Mouse (Mus musculus) kidney, postnatal 25 days (tissue): Measurements from ENCODE around the gene Ccdc124.

Experiments
- DNase-seq, 2 experiments: peaks; one replicate each; pipeline ENCODE4 v3.0.0; 2021; ENCODE audit warnings: mixed read lengths in 2 of 2

Ccdc124 gene

DNA sequence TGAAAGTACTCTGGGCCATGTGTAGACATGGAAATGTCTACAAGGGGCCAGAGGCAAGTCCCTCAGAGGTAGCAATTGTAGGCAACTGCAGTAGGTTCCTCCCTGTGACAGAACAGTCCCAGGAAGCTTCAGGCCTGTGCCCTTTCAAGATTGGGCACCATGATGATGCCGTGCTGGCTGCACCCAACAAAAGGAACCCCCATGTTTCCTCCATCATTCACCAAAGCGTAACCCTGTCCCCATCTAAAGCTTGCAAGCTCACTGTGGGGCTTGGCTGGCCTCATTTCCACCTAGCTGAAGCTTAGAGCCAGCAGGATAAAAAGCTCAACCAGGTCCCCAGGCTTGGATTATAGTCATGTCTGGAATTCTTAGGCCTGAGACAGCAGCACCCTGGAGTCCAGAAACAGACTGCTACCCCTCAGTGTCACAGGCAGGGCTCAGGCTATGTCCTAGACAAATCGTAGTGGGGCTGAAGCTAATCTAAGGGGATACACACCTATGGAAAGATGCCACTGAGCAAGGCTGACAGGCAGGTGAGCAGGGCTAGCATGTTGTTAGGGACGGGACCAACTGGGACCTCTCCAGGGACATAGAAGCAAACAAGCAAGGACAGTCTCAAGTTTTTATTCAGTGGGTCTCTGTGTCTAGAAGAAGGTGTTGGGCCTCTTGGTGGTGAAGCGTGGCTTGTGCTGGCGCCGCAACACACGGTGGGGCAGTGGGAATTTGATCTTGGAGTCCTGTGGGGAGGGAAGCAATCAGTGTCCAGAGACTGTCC, 21.2 kb upstream of the Ccdc124 start:
- no peak for DNase-seq

DNA sequence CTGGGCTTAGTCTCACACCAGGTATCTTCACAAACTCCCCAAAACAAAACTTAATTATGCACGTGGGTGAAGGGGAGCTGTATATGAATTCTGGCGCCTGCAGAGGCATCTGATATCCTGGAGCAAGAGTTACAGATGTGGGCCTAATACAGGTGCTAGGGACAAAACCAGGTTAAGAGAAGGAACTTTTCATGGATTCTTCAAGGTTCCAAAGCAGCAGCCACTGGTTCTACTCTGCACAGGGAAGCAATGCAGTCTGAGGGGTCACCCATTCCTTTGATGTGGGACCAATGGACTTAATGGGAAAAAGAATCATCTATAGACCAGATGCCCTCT, 20.6 kb upstream of the Ccdc124 start:
- DNase-seq: no peak

DNA sequence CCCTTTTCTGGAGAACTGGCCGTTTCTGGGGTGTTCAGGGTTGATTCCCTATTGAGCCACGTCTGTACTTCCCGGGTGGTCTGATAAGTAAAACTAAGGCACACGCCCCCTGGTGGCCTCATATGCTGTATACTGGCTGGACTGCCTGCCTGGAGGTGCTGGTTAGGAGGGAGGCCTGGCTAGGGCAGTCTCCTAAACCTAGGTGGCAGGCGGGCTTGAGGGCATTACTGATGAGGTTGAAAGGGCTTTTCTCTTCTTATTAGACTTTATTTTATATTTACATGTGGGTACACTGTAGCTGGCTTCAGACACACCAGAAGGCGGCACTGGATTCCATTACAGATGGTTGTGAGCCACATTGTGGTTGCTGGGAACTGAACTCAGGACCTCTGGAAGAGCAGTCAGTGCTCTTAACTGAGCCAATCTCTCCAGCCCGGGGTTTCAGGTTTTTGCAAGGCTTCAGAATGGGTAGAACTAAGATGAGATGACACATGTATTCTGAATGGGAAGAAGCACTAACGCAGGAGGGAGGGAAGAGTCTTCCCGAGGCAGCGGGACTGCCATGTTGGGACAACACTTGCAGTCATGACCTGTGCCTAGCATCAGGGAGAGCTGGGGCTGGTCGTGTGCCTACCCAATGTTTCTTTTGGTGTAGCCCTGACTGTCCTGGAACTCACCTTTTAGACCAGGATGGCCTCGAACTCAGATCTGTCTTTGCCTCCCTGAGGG, 20.1 kb upstream of the Ccdc124 start:
- DNase-seq: peak; percentile 86 to 90

DNA sequence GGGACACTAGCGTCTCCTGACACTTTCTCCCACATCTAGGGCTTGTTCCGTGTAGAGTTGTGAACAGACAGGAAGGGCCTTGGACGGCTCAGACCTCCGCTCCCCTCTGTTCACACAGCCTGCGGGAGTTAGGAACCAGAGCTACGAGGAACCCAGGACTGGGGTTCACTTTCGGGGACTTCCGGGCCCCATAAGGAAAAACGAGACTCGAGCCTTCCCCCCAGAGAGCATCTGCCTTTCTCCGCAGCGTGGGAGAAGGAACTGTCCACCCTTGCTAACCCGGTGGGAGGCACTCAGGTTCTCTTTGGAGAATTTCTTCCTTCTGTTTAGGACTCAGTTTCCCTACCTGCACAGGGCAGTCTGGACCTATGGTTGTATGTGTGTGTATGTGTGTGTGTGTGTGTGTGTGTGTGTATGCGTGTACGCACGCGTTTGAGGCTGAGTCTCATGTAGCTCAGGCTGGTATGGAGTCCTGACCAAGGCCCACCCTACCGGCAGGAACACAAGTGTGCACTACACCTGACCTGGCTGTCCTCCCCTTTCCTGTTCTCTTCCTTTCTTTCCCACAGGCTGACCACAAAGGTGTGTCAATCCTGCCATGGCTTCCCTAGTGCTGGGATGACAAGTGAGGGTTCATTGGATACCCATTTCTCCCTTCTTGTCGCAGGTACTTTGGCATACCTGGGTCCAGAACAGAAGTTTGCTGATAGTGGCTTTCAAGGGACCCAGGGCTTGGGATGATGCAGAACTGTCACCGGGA, 19.3 kb upstream of the Ccdc124 start:
- DNase-seq: no peak

DNA sequence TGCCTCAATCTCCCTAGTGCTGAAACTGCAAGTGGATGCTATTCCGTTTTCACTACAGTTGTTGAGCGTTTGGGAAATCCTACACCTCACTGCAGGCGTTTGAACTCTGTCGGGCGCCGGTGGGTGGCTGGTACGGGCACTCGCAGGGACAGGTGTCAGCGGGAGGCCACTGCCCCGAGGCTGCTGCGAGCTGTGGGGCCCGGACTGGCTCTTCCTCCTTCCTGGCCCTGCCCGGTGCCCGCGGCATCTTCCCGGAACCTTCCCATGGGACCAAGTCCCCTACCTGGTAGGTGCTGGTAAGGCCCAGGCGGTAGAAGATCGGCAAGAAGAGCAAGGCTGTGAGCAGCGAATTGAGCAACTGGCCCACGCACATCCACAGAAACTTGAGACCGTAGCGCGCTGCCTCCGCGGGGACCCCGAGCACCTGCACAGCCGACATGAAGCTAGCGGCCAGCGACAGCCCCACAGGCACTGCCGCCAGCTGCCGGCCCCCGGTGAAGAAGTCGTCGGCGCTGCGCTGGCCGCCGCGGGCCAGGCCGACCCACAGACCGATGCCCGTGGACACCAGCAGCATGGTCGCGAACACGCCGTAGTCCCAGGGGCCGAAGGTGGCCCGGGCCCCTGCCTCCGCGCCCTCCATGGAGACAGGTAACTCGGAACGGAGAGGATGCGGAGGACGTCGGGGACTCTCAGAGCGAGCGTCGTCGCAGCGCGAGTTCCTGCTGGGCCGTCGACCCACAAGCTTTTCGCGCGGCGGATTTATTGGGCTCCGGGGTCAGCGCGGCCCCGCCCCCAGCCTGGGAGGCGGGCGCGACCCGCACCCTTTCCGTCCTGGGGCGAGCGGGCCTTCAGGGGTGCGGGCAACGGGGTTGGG, 18.5 kb upstream of the Ccdc124 start, which contains the start of gene Slc5a5:
Slc5a5 (minus strand) TSS at position 736 of the 874 bp plus-strand sequence.
- no peak for DNase-seq

DNA sequence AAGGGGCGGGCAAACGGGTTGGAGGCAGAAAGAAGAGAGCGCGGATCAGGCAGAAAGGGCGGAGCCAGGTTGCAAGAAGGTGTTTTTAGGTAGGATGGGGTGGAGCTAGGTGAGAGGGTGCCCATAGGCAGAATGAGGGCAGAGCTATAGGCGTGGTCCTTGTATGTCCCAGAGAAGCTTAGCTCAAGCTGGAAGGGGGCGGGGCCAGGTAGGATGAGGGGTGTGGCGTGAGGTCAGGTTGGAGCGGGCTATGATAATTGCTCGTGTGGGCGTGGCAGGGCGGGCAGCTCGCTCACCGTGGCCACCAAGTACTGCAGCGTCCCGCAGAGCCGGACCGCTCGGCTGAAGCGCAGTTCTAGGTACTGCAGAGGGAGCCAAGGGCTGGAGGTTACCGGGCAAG, 17.6 kb upstream of the Ccdc124 start:
- DNase-seq: peak; percentile 72 to 84

DNA sequence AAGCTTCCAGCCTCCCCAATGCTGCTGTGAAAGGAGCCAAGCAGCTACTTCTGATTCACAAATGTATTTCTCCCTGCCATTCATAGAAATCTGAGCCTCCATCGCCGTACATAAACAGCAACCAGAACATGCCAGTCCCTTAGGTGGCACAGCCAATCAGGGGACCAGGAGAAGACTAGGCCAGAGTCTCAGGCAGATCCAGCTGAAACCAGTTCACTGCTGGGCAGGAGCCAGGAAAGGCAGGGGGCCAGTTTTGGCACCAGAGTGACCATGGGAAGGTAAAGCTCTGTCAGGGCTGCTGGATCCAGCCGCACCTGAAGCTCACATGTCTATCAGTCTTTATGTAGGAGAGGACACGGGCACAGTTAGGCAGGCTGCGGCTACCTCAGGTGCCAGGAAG, 16.9 kb upstream of the Ccdc124 start:
- peak in 1 of 2 experiments; percentile 30 for DNase-seq

DNA sequence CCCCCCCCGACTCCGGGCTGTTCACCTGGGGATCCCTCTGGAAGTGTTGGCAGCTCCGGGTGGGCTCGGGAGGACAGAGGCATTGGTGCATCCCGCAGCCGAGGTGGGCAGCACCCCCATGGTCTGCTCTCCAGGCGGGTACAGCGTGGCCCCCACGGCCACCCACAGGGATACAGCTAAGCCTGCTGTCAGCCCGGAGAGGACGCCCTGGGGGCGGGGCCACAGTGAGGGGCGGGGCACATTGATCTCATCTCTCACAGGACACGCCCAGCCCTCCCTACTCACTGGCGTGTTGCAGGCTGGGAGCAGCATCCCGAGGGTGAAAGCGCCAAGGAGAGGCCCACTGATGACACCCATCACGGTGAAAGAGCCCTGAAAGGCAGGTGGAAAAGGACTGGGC, 13.9 kb upstream of the Ccdc124 start:
- no peak for DNase-seq

DNA sequence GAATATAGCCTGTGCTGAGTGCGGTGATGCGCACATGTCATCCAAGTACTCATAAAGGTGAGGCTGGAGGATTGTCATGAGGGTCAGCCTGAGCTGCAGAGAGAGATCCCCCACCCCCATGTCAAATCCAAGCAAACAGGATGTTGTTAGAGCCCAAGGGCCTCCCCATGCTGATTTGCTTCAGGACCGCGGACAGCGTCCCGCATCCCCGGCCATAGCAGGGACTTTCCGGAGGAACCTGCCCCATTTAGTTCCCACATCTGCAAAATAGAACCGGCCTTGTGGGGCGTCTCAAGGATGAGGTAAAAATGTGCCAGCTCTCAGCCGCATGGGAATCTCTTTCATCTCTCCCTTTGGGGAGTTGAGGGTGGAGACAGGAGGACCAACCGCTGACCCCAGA, 11.9 kb upstream of the Ccdc124 start:
- DNase-seq: no peak

DNA sequence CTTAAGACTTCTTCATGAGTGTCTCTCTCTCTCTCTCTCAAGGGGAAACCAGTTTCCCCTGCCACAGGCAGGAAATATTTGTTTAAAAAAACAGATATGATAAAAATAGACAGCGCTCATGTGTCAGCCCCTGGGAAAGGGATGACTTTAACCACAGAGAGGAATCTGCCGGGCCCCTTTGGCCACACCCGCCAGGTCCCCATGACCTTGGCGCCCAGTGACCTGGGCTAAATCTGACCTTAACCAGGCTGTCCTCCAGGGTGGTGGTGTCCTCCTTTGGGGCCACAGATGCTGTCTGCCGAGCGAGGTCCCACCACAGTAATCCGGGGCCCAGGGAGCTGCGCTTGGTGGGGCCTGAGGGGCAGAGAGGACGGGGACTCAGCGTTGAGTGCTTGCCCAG, 10.9 kb upstream of the Ccdc124 start:
- DNase-seq: no peak

DNA sequence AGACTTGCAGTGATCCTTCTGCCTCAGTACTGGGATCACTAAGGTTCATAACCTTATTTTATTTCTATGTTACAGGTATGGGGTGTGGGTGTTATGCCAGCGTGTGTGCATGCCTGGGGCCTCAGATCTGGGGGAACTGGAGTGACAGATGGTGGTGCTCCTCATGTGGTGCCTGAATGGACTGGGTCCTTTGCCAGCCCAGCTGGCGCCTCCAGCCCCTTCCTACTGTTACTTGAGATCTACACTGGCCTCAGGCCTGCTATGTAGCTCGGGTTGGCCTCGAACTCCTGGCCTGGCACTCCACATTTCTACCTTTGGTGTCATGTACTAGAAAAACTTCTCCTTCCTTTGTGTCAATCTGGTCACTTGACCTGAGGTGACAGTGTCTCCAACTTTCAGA, 10.5 kb upstream of the Ccdc124 start:
- DNase-seq: no peak

DNA sequence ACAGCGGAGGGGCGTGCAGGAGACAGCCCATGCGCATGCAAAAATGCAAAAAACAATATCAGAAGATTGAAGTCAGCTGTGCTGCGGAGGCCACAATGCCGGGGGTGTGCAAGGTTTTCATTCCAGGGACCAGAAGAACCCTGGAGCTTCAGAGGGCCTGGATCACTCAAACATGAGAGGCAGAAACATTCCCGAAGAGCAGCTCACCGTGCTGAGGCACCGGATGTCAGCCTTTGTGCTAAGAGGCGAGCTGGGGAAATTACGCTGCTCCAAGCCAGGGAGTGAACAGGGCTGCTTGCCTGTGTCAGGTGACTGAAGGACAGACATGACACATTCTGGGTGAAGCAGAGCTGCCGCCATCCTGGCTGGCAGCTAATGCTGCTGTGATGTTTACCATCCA, 6.8 kb upstream of the Ccdc124 start:
- DNase-seq: peak in 1 of 2 experiments; percentile 35

DNA sequence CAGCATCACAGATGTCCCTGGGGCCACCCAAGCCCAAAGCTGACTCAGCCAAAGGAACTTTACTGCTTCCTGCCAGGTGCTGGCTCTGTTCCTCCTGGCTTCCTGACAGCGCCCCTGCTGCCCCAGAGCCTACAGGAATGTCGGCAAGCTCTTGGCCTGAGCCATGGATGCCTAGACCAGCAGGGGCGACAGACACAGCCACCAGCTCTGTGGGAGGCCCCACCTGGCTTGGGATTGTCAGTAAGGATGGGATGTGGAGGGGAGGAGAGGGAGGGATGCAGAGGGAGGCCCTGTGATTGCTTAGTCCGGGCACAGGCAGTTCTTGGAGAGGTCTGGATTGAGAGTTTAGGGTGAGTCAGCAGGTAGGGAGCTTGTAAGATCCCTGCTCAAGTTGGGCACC, 6.4 kb upstream of the Ccdc124 start:
- DNase-seq: peak; percentile 49 to 67

DNA sequence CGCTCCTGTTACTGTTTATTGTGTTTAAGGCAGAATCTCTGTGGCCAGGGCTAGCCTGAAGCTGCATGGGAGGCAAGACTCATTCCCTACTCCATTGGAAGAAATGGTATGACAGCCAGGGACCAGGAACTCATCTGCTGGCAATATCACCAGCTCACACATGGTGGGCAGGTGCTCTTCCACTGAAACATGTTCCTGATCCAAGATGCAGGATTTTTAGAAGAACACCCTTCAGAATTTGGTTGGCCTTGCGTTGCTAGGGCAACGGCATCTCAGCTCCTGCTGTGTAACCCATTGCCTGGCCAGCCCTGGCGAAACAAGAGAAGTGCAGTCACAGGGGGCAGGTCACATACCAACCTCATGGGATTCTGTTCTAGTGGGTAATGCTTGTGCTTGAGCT, 5.8 kb upstream of the Ccdc124 start:
- no peak for DNase-seq

DNA sequence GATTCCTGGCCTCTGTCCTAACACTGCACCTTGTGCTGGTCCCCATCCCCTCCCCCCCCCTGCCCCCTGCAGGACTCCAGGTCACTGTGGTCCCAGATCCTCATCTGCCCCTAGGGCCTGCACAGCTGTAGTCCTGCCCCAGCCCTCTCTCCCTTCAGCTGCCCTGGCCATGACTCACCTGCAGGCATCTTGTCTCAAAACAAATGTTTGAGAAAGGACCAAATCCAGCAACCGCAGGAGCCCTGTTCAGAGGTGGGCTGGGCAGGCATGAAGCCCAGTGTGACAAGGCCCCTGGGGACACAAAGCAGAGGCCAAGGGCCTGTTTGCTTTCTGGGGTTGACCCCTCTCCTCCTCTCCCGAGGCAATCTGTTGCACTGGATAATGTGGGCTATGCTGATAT, 4.4 kb upstream of the Ccdc124 start:
- DNase-seq: no peak

DNA sequence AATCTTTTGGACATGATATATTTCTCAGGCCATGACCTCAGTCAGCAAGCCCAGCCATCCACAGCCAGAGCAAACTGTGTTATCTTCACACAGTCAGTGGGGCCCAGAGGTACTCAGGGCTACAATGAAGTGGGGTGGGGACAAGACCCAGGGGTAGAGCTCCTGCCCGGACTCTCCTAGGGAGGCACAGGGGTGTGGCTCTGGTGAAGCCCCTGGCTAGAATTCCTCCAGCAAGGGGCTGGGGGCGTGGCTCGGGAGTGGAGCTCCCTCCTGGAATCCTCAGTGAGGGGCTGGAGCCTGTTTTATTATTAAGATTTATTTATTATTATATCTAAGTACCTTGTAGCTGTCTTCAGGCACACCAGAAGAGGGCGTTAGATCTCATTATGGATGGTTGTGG, 2.6 kb upstream of the Ccdc124 start:
- no peak for DNase-seq

DNA sequence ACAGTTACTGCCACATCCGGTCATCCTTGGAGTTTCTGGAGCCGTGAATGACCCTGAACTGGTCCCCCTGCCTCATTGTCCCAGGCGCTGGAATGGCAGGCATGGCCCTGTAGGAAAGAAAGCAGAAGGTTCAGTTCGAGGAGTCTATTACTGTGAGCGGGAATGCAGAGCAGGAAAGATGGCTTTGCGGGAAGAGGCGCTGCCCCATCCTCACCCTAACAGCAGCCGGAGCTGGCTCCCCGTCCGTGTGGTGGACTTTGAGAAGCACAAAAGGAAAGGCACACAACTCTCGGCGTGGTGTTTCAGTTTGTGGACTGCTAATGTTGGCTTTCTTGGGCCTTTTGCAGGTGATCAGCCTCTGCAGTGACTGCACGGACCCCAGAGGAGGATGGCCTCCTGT, 706 bp upstream of the Ccdc124 start:
- DNase-seq: no peak

DNA sequence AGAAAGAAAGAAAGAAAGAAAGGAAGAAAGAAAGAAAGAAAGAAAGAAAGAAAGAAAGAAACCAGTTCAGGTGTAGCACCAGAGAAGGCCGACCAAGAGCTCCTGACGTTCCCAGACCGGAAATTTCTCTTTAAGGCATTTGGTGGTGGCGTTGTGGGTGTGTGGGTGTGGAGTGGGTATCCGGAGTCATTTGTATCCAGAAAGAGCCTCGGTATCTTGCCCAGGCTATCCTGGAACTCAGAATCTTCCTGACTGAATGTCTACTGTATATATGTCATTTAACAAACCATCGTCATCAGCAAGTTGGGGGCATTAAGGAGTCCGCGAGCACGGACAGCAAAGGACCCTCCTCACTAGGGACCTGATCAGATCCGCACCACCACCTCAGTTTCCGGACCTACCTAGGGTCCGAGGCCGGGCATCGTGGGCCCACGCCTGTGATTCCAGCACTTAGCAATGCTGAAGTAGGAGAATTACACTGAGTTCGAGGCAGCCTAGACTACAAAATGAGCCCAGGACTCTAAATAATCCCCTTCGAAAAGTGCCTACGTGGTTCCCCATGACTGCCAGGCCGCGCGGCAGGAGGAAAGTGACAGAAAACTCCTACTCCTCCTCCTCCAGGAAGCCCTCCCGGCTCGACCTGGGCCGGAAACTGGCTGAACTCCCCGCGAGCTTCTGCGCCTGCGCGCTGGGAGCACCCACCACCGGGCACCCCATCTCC, 932 bp downstream of the Ccdc124 start:
- no peak for DNase-seq

DNA sequence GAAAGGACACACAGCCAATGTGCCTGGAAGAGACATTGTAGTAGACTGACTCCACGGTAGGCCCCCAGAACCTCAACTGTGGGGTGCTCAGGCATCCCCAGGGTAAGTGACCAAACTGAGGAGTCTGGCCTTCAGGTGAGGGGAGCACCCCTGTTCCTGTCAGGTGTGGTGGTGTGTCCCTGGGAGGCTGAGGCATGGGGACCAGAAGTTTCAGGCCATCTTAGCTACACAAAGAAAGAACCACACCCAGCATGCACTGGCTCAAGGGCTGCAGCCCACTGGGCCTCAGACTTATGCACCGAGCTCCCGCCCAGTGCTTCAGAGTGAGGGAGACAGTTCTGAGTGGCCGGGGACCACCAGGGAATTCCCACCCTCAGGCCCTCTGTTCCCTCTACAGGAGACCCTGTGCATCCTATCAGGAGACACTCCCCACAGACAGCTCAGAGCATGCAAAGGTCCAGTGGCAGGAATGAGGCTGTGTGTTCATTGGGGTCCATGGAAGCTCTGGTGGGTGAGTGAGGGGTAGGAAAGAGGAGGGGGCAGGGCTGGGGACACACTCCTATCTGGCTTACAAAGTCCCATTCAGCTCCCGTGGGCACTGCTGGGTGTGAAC, 2.4 kb downstream of the Ccdc124 start:
- DNase-seq: no peak

DNA sequence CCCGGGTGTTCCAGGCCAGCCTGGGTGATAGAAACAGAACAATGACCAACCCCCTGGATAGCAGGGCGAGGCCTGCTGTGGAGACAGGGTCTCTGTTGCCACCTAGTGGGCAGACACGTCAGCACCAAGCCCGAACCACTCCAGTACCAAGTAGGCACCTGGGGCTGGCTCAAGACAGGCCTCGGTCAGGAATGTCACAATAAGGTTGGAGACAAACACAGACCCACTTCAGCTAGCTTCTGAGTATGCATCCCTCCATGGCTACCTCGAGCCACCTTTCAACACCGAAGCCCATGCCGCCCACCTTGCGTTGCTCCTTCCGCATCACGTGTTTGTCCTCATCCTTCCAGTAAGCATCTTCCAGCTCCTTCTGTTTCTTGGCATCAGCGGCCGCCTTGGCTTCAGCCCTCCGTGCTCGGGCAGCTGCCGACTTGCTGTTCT, 4.1 kb downstream of the Ccdc124 start:
- peak; percentile 87 to 89 for DNase-seq

DNA sequence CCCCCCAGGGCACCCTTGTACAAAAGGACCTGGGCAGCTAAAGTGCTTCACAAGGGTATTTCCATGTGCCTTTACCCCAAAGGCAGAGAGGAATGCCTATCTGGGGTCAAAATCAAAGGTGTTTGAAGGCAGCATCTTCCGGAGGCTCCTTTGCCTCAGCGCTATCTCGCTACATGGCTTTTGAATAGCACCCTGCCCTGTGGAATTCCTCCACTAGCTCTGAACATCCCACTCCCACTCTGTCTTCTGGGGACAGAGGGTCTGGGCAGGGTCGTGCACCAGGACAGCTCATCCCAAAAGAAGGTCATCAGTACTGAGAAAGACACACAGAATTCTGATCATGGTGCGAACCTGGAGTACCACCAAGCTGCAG, 4.5 kb downstream of the Ccdc124 start:
- no peak for DNase-seq
